Mouse (Mus musculus) liver, embryonic 14.5 days (tissue): ENCODE measurements around the gene Shroom3. TPM values are rescaled to one million over a fixed set of nuclear protein-coding genes. Genes with fewer than 3 reads are reported as not detected.

Experiments
- ATAC-seq: fragments of 200-750 bp; cut with Nextera tagmentation; 2 replicates; pipeline ENCODE4 v1.8.0; 2017; ENCODE audit warnings: moderate number of reproducible peaks, mild to moderate bottlenecking, moderate library complexity; ENCODE audit not compliant: insufficient read depth
- DNase-seq, 3 experiments: peaks; one replicate each; pipeline ENCODE4 v3.0.0-alpha.2; 2012 to 2013; ENCODE audit warnings: low read depth in 3 of 3, low spot score in 3 of 3
- H3K27ac ChIP-seq: fragments of 300-500 bp; sonication (generic); 2 replicates; pipeline ENCODE4 v1.5.1; 2014; ENCODE audit warnings: moderate library complexity, mild to moderate bottlenecking, control low read depth, inconsistent platforms
- H3K27me3 ChIP-seq: fragments of 300-500 bp; sonication (generic); 2 replicates; pipeline ENCODE4 v1.6.1; 2014; ENCODE audit warnings: mild to moderate bottlenecking, low read length, moderate library complexity; ENCODE audit not compliant: control insufficient read depth, insufficient read depth
- H3K36me3 ChIP-seq: fragments of 300-500 bp; sonication (generic); replicated peaks from 2 replicates; pipeline ENCODE4 v1.6.1; 2014; ENCODE audit warnings: low read depth; ENCODE audit not compliant: control insufficient read depth, insufficient read depth
- H3K4me1 ChIP-seq, 2 experiments: fragments of 200-500 bp in 1 of 2; fragments of 300-500 bp in 1 of 2; sonication (generic) in 1 of 2; replicated peaks; 2 replicates each; pipeline ENCODE4 v1.6.1; 2012 to 2014; ENCODE audit warnings: antibody characterized with exemption in 1 of 2, inconsistent platforms in 1 of 2, low read length in 1 of 2; ENCODE audit not compliant: control insufficient read depth in 2 of 2, insufficient read depth in 2 of 2
- H3K4me2 ChIP-seq: fragments of 300-500 bp; sonication (generic); 2 replicates; pipeline ENCODE4 v1.6.1; 2014; ENCODE audit warnings: low read depth, mild to moderate bottlenecking, control low read depth, moderate library complexity
- H3K4me3 ChIP-seq, 2 experiments: fragments of 200-500 bp in 1 of 2; fragments of 300-500 bp in 1 of 2; sonication (generic) in 1 of 2; 2 replicates each; pipeline ENCODE4 v1.5.1; 2012 to 2014; ENCODE audit warnings: low read depth in 2 of 2, low read length in 2 of 2, mild to moderate bottlenecking in 2 of 2, control low read depth in 1 of 2, inconsistent platforms in 1 of 2, moderate library complexity in 1 of 2; ENCODE audit not compliant: insufficient read depth in 1 of 2
- H3K9ac ChIP-seq: fragments of 300-500 bp; sonication (generic); replicated peaks from 2 replicates; pipeline ENCODE4 v1.6.1; 2014; ENCODE audit warnings: mild to moderate bottlenecking, control low read depth, moderate library complexity
- H3K9me3 ChIP-seq: fragments of 300-500 bp; sonication (generic); 2 replicates; pipeline ENCODE4 v1.6.1; 2016; ENCODE audit warnings: low read length, mixed read lengths; ENCODE audit not compliant: control insufficient read depth
- CTCF ChIP-seq: IDR thresholded peaks from 2 replicates; pipeline ENCODE4 v1.5.1; 2016; ENCODE audit warnings: antibody characterized with exemption, low read depth, control low read depth
- EP300 ChIP-seq: IDR thresholded peaks from 2 replicates; pipeline ENCODE4 v1.6.1; 2016; ENCODE audit warnings: antibody characterized with exemption, low read depth
- WGBS: fragments of 180-500 bp; shearing (Covaris S2); extraction: QIAGEN DNeasy Blood & Tissue Kit; methylation state at CpG from one replicate; pipeline ENCODE4 v1.1.7; 2014; ENCODE audit not compliant: insufficient replicate concordance; 5-methylcytosine and 5-hydroxymethylcytosine counted together
- polyA plus RNA-seq, 2 experiments: library from polyadenylated mRNA; depleted of rRNA in 1 of 2; stranded (reverse) in 1 of 2; unstranded in 1 of 2; fragments of >200 nt; fragmentation: Nextera tagmentation in 1 of 2; extraction: Ambion mirVana in 1 of 2; gene quantifications; 2 replicates each; pipeline versions ENCODE4 v1.2.1 to v1.2.3; 2012 to 2014

Shroom3 gene
- polyA plus RNA-seq, 2 experiments = 0.11 to 0.30 TPM

GRCm38 (mm10) chr5:92969443-92969842, 286.2 kb downstream of the Shroom3 start:
- Histone ChIP-seq H3K4me2 (no peak overlapping the region), H3K36me3 (no peaks in the 10 kb centered on the region), H3K9ac (no peak overlapping the region), H3K9me3 (no peaks in the 10 kb centered on the region), H3K4me1 (no peaks in the 10 kb centered on the region), H3K27me3 (no peaks in the 10 kb centered on the region), H3K27ac (no peak overlapping the region), H3K4me3 (no peak overlapping the region)
- DNase-seq = no peak
- TF ChIP-seq CTCF = no peak
- TF ChIP-seq EP300 = no peak
- ATAC-seq = no peak
- 55% methylated on average over 8 of the region's 8 CpGs for WGBS

DNA sequence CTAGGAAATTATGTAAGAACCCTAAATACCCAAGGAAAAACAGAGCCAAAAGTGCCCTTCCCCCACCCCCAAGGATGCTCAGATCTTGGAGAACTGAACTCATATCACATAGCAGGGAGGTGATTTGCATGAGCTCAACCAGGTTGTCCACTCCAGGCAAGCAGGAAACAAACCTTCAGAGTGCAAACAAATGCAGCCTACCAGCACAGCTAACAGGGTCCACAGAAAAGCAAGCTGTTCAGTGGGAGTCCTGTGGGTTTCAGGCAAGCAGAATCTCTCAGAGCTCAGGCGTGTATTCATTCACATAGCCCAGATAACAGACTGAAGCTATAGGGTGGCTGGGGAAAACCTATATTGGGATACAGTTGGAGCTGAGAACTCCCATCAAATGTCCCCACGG, 286.7 kb downstream of the Shroom3 start:
- Histone ChIP-seq H3K4me3 (no peak overlapping the region), H3K36me3 (no peaks in the 10 kb centered on the region), H3K9ac (no peak overlapping the region), H3K4me2 (no peak overlapping the region), H3K9me3 (no peaks in the 10 kb centered on the region), H3K4me1 (no peaks in the 10 kb centered on the region), H3K27me3 (no peaks in the 10 kb centered on the region), H3K27ac (no peak overlapping the region)
- 56% methylated on average over 2 of the region's 2 CpGs for WGBS
- TF ChIP-seq CTCF (no peak), EP300 (no peak)
- no peak for ATAC-seq
- no peak for DNase-seq

- Histone ChIP-seq H3K9ac (no peak overlapping the region), H3K27ac (no peak overlapping the region), H3K4me1 (no peaks in the 10 kb centered on the region), H3K4me2 (no peak overlapping the region), H3K4me3 (no peak overlapping the region), H3K9me3 (no peaks in the 10 kb centered on the region), H3K27me3 (no peaks in the 10 kb centered on the region), H3K36me3 (no peaks in the 10 kb centered on the region)
- DNase-seq (no peak), ATAC-seq (no peak)
- no peak for TF ChIP-seq EP300
- TF ChIP-seq CTCF = peak; percentile 31; the same call in 1 of the 2 replicates
- 26% methylated on average over 7 of the region's 7 CpGs for WGBS
Measured at GRCm38 (mm10) chr5:92970480-92970879, 287.2 kb downstream of the Shroom3 start.

- no peak overlapping the region for H3K9ac ChIP-seq
- H3K4me1 ChIP-seq = no peaks in the 10 kb centered on the region
- H3K36me3 ChIP-seq = no peaks in the 10 kb centered on the region
- H3K27ac ChIP-seq = no peak overlapping the region
- H3K27me3 ChIP-seq = no peaks in the 10 kb centered on the region
- H3K4me3 ChIP-seq = no peak overlapping the region
- no peak overlapping the region for H3K4me2 ChIP-seq
- ATAC-seq (no peak), DNase-seq (no peak)
- no peak for TF ChIP-seq EP300
- TF ChIP-seq CTCF = no peak
- WGBS = 59% methylated on average over 6 of the region's 6 CpGs
- H3K9me3 ChIP-seq = no peaks in the 10 kb centered on the region
Measured at GRCm38 (mm10) chr5:92980393-92980792, 297.2 kb downstream of the Shroom3 start.

DNA sequence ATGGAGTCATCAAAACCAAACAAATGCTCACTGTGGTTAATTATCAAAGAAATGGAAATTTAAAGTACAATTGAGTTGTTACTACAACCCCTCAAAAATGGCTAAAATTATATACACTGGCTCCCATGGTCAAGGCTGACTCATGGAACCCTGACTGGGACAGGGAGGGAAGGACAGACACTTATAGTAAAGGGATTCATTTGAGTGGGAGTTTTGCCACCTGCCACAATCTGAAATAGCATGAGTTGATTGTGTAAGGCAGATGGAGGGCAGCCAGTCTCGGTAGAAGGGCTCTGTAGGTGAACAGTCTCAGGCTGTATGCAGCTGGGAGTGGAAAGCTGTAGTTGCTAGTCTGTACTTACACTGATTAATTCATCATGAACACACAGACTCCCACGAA, 297.6 kb downstream of the Shroom3 start:
- Histone ChIP-seq H3K27me3 (no peaks in the 10 kb centered on the region), H3K4me3 (no peak overlapping the region), H3K27ac (no peak overlapping the region), H3K4me2 (no peak overlapping the region), H3K4me1 (no peaks in the 10 kb centered on the region), H3K9me3 (no peaks in the 10 kb centered on the region), H3K36me3 (no peaks in the 10 kb centered on the region), H3K9ac (no peak overlapping the region)
- WGBS = 41% methylated on average over 2 of the region's 2 CpGs
- no peak for TF ChIP-seq CTCF
- DNase-seq = no peak
- ATAC-seq = no peak

GRCm38 (mm10) chr5:92982673-92983072, 299.4 kb downstream of the Shroom3 start:
- ATAC-seq (no peak), DNase-seq (no peak)
- TF ChIP-seq EP300 (no peak), CTCF (peak; percentile 24; the same call in 1 of the 2 replicates)
- Histone ChIP-seq H3K4me3 (no peak overlapping the region), H3K4me1 (no peaks in the 10 kb centered on the region), H3K9me3 (no peaks in the 10 kb centered on the region), H3K27me3 (no peaks in the 10 kb centered on the region), H3K36me3 (no peaks in the 10 kb centered on the region), H3K4me2 (no peak overlapping the region), H3K9ac (no peak overlapping the region), H3K27ac (no peak overlapping the region)
